Mouse (Mus musculus): ENCODE measurements around the gene Apba1.

GRCm38 (mm10) chr19:23901768-23902167 lies 143.1 kb downstream of the Apba1 start:
- TF ChIP-seq ZNF384 (IDR thresholded peaks at IDR 0.05; ENCODE audit: low read depth, low read length) (no peak), ZC3H11A (IDR thresholded peaks at IDR 0.05; ENCODE audit: borderline replicate concordance, low read depth, low read length) (no peak)

All from ES-E14 (cell line).